Mouse (Mus musculus) liver, embryonic 12.5 days (tissue): ENCODE results near the gene Mul1. TPM values are rescaled to one million over a fixed set of nuclear protein-coding genes. Genes with fewer than 3 reads are reported as not detected.
A peak's percentile ranks its signal among the peaks of the same experiment; 100 is the strongest.

ENCODE experiments used
- ATAC-seq: fragments of 200-750 bp; cut with Nextera tagmentation; 2 replicates; pipeline ENCODE4 v1.8.0; 2017; ENCODE audit warnings: moderate number of reproducible peaks, mild to moderate bottlenecking, moderate library complexity
- H3K27ac ChIP-seq: fragments of 300-500 bp; sonication (generic); 2 replicates; pipeline ENCODE4 v1.5.1; 2016; ENCODE audit warnings: mild to moderate bottlenecking
- H3K27me3 ChIP-seq: fragments of 300-500 bp; sonication (generic); replicated peaks from 2 replicates; pipeline ENCODE4 v1.6.1; 2016; ENCODE audit warnings: mild to moderate bottlenecking, moderate library complexity
- H3K36me3 ChIP-seq: fragments of 300-500 bp; sonication (generic); 2 replicates; pipeline ENCODE4 v1.6.1; 2016; ENCODE audit warnings: mild to moderate bottlenecking, moderate library complexity
- H3K4me1 ChIP-seq: fragments of 300-500 bp; sonication (generic); 2 replicates; pipeline ENCODE4 v1.6.1; 2016
- H3K4me2 ChIP-seq: fragments of 300-500 bp; sonication (generic); 2 replicates; pipeline ENCODE4 v1.6.1; 2016; ENCODE audit warnings: mild to moderate bottlenecking, moderate library complexity
- H3K4me3 ChIP-seq: fragments of 300-500 bp; sonication (generic); 2 replicates; pipeline ENCODE4 v1.5.1; 2016; ENCODE audit warnings: mild to moderate bottlenecking, moderate library complexity
- H3K9ac ChIP-seq: fragments of 300-500 bp; sonication (generic); 2 replicates; pipeline ENCODE4 v1.6.1; 2016; ENCODE audit warnings: mild to moderate bottlenecking, moderate library complexity
- H3K9me3 ChIP-seq: fragments of 300-500 bp; sonication (generic); replicated peaks from 2 replicates; pipeline ENCODE4 v1.6.1; 2016; ENCODE audit warnings: mild to moderate bottlenecking, moderate library complexity
- WGBS: fragments of 180-500 bp; shearing (Covaris S2); methylation state at CpG from one replicate; pipeline ENCODE4 v1.1.7; 2016; ENCODE audit not compliant: insufficient replicate concordance; 5-methylcytosine and 5-hydroxymethylcytosine counted together
- polyA plus RNA-seq: library from polyadenylated mRNA; unstranded; fragments of >200 nt; fragmentation: Nextera tagmentation; extraction: Ambion mirVana; gene quantifications from 2 replicates; pipeline ENCODE4 v1.2.1, GENCODE M21; 2016

The Mul1 gene
- 9.4 and 10.2 TPM in 2 replicates for polyA plus RNA-seq

- H3K9me3 ChIP-seq, result no peaks in the 10 kb centered on the region
These were observed at the start of gene Mul1 for GRCm38 (mm10) chr4:138434347-138435316. Mul1 (plus strand) TSS chr4:138434671.

DNA sequence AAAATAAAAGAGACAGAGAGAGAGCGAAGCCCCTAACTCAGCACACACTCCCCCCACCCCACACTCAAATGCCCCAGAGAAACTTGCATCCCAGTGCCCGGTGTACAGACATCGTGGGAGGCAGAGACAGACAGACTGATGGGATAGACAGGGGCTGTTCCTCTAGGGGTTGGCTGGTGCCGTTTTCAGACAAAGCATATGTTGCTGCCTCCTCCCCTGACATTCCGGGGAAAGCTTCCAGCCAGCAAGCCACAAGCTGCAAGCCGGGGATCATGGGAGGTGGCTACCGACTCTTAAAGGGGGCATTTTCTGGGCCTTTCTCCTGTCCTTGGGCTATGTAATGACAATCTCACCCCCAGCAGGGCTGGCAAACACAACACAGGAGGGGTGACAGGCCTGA, 40.8 kb upstream of the Mul1 start:
- H3K27ac ChIP-seq, result no peak overlapping the region
- no peak for ATAC-seq
- WGBS, result 46% methylated on average over 7 of the region's 7 CpGs

More at GRCm38 (mm10) chr4:138434347-138435316, at the start of gene Mul1:
- Histone ChIP-seq H3K4me1 (peaks cover 22% of the 10 kb centered on the region), H3K27ac (peak within 1 kb of the TSS; percentile 67), H3K9ac (peak within 1 kb of the TSS; percentile 90), H3K4me3 (peak within 1 kb of the TSS; percentile 99), H3K4me2 (peak within 1 kb of the TSS; percentile 85), H3K36me3 (peaks cover 37% of the 10 kb centered on the region), H3K27me3 (peaks cover 24% of the 10 kb centered on the region)
- peak; percentile 91 for ATAC-seq
- 1% methylated on average over 64 of the region's 64 CpGs for WGBS

GRCm38 (mm10) chr4:138395087-138395970, 39.1 kb upstream of the Mul1 start:
- H3K9me3 ChIP-seq, result no peaks in the 10 kb centered on the region
- ATAC-seq, result no peak
- peaks cover 4% of the 10 kb centered on the region; the same call in 1 of the 2 replicates for H3K4me1 ChIP-seq
- peak overlapping the region; percentile 9 for H3K4me3 ChIP-seq
- H3K27me3 ChIP-seq, result peaks cover 96% of the 10 kb centered on the region
- H3K9ac ChIP-seq, result no peak overlapping the region
- WGBS, result 3% methylated on average over 103 of the region's 103 CpGs
- no peaks in the 10 kb centered on the region for H3K36me3 ChIP-seq
- H3K4me2 ChIP-seq, result peak overlapping the region; percentile 52
- H3K27ac ChIP-seq, result no peak overlapping the region

More for the DNA sequence above, 40.8 kb upstream of the Mul1 start:
- Histone ChIP-seq H3K4me3 (no peak overlapping the region), H3K36me3 (no peaks in the 10 kb centered on the region), H3K4me2 (no peak overlapping the region), H3K4me1 (peaks cover 4% of the 10 kb centered on the region; the same call in 1 of the 2 replicates), H3K9me3 (no peaks in the 10 kb centered on the region), H3K9ac (no peak overlapping the region), H3K27me3 (peaks cover 85% of the 10 kb centered on the region)

GRCm38 (mm10) chr4:138395971-138396645, 38.4 kb upstream of the Mul1 start, which contains the start of gene Fam43b:
Fam43b (minus strand) TSS chr4:138396528.
- peaks cover 91% of the 10 kb centered on the region for H3K27me3 ChIP-seq
- WGBS, result 3% methylated on average over 46 of the region's 46 CpGs
- no peak for ATAC-seq

DNA sequence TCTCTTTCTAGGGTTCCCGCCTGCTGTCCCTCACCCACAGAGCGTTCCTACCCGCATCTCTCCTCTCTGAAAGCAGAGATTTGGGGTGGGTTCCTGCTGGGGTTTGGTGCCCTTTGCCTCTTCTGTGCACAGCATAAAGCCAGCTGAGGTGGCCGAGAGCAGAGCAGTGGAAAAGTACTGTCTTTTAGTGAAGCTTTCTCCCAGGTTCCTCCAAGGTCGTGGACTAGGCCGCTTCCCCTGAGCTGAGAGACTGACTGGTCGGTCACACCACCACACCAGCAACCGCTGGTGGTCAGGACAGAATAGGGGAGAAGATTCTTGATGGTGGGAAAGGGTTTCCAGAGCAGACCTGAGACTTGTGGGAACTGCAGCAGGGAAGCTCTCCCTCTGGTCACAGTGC, 37.8 kb upstream of the Mul1 start:
- Histone ChIP-seq H3K9me3 (no peaks in the 10 kb centered on the region), H3K27me3 (peaks cover 91% of the 10 kb centered on the region), H3K36me3 (no peaks in the 10 kb centered on the region), H3K4me2 (peak overlapping the region; percentile 52; the same call in 1 of the 2 replicates), H3K27ac (no peak overlapping the region), H3K4me1 (peaks cover 4% of the 10 kb centered on the region; the same call in 1 of the 2 replicates), H3K4me3 (no peak overlapping the region; the same call in 1 of the 2 replicates), H3K9ac (no peak overlapping the region)
- WGBS, result 11% methylated on average over 8 of the region's 8 CpGs
- ATAC-seq, result no peak

More at GRCm38 (mm10) chr4:138395971-138396645, 38.4 kb upstream of the Mul1 start, which contains the start of gene Fam43b:
- H3K27ac ChIP-seq, result no peak within 1 kb of the TSS
- H3K4me1 ChIP-seq, result peaks cover 4% of the 10 kb centered on the region; the same call in 1 of the 2 replicates
- H3K9me3 ChIP-seq, result no peaks in the 10 kb centered on the region
- H3K4me3 ChIP-seq, result peak within 1 kb of the TSS; percentile 9
- H3K4me2 ChIP-seq, result peak within 1 kb of the TSS; percentile 52
- no peak within 1 kb of the TSS for H3K9ac ChIP-seq
- H3K36me3 ChIP-seq, result no peaks in the 10 kb centered on the region

DNA sequence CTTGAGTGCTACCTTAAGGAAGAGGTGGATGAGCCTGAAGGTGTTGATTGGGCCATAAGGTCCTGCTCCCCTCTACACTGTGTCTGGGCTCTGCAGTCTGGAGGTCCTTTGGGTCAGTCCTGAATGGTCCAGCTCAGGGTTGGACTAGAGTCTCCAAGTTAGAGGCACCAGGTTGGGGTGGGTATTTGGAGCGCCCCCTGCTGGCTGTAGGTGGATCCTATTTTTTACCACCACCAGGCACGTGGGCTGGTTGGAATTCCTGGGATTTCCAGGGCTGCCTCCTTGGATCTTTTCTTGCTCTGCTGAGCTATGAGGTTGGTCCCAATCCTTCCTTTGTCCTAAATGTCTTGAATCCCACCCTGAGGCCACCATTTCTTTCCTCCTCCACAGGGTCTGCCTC, 29.7 kb upstream of the Mul1 start:
- no peak overlapping the region for H3K4me3 ChIP-seq
- H3K9ac ChIP-seq, result no peak overlapping the region
- no peaks in the 10 kb centered on the region for H3K9me3 ChIP-seq
- no peak overlapping the region for H3K27ac ChIP-seq
- 0% methylated on average over 2 of the region's 2 CpGs for WGBS
- no peak for ATAC-seq
- H3K4me2 ChIP-seq, result no peak overlapping the region
- no peaks in the 10 kb centered on the region for H3K4me1 ChIP-seq
- peaks cover 24% of the 10 kb centered on the region for H3K27me3 ChIP-seq
- no peaks in the 10 kb centered on the region for H3K36me3 ChIP-seq

DNA sequence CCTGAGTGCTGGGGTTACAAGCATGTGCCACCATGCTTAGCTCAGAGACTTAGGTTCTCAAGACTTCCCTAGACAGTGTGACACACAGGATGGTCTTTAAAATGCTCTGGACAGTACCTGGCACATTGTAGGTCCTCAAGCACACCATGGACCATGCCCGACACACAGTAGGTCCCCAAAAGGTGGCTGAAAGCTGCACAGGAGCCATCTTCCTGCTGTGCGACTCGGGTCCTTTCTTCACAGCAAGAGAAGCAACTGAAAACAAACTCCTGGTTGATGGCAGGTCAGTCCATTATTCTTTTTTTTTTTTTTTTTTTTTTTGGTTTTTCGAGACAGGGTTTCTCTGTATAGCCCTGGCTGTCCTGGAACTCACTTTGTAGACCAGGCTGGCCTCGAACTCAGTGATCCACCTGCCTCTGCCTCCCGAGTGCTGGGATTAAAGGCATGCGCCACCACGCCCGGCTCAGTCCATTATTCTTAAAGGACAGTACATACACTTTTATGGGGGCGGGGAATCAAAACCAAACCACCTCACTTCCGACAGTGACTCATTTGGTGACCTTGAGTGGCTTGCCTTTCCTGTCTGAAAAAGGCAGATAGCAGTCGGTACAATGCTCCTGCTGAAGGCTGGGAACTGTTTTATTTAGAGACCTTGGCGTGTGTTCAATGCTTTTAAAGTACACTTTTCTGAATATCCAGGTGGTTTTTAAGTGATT, 26.8 kb upstream of the Mul1 start:
- 31% methylated on average over 12 of the region's 13 CpGs for WGBS
- Histone ChIP-seq H3K4me2 (no peak overlapping the region), H3K9me3 (no peaks in the 10 kb centered on the region), H3K4me1 (no peaks in the 10 kb centered on the region), H3K27ac (no peak overlapping the region), H3K9ac (no peak overlapping the region), H3K27me3 (peaks cover 32% of the 10 kb centered on the region), H3K36me3 (no peaks in the 10 kb centered on the region), H3K4me3 (no peak overlapping the region)
- ATAC-seq, result no peak

- no peak overlapping the region for H3K27ac ChIP-seq
- H3K9me3 ChIP-seq, result no peaks in the 10 kb centered on the region
- H3K4me3 ChIP-seq, result no peak overlapping the region
- H3K9ac ChIP-seq, result no peak overlapping the region
- no peaks in the 10 kb centered on the region for H3K4me1 ChIP-seq
- no peak for ATAC-seq
- peaks cover 59% of the 10 kb centered on the region for H3K27me3 ChIP-seq
- H3K36me3 ChIP-seq, result no peaks in the 10 kb centered on the region
- H3K4me2 ChIP-seq, result no peak overlapping the region
- WGBS, result 24% methylated on average over 5 of the region's 5 CpGs
These were observed 23.5 kb upstream of the Mul1 start for GRCm38 (mm10) chr4:138411011-138411410.

- no peak for ATAC-seq
- no peak overlapping the region for H3K4me2 ChIP-seq
- H3K9ac ChIP-seq, result no peak overlapping the region
- WGBS, result 40% methylated on average over 7 of the region's 7 CpGs
- H3K4me1 ChIP-seq, result no peaks in the 10 kb centered on the region
- peaks cover 61% of the 10 kb centered on the region for H3K27me3 ChIP-seq
- H3K36me3 ChIP-seq, result no peaks in the 10 kb centered on the region
- no peaks in the 10 kb centered on the region for H3K9me3 ChIP-seq
- H3K4me3 ChIP-seq, result no peak overlapping the region
- H3K27ac ChIP-seq, result no peak overlapping the region
These were observed 22.9 kb upstream of the Mul1 start for GRCm38 (mm10) chr4:138411504-138412121.

GRCm38 (mm10) chr4:138414725-138415124, 19.7 kb upstream of the Mul1 start:
- WGBS, result 17% methylated on average over 5 of the region's 6 CpGs
- no peak overlapping the region for H3K4me2 ChIP-seq
- H3K4me1 ChIP-seq, result no peaks in the 10 kb centered on the region
- no peak overlapping the region for H3K4me3 ChIP-seq
- no peaks in the 10 kb centered on the region for H3K36me3 ChIP-seq
- H3K9ac ChIP-seq, result no peak overlapping the region
- H3K9me3 ChIP-seq, result no peaks in the 10 kb centered on the region
- ATAC-seq, result no peak
- H3K27ac ChIP-seq, result no peak overlapping the region
- peaks cover 73% of the 10 kb centered on the region for H3K27me3 ChIP-seq
